Mouse (Mus musculus) limb, embryonic 11.5 days (tissue): ENCODE results near the gene Asic2. TPM values are rescaled to one million over a fixed set of nuclear protein-coding genes. Genes with fewer than 3 reads are reported as not detected.

Source experiments
- ATAC-seq: fragments of 200-750 bp; cut with Nextera tagmentation; 2 replicates; pipeline ENCODE4 v1.8.0; 2017; ENCODE audit warnings: low read depth; ENCODE audit not compliant: insufficient number of reproducible peaks, low FRiP score, low TSS enrichment
- DNase-seq: peaks from one replicate; pipeline ENCODE4 v3.0.0-alpha.2; 2015; ENCODE audit warnings: low spot score
- H3K27ac ChIP-seq: fragments of 300-500 bp; sonication (generic); replicated peaks from 2 replicates; pipeline ENCODE4 v1.5.1; 2014; ENCODE audit warnings: low read depth, mild to moderate bottlenecking, low read length
- H3K27me3 ChIP-seq: fragments of 300-500 bp; sonication (generic); 2 replicates; pipeline ENCODE4 v1.6.1; 2014; ENCODE audit warnings: mild to moderate bottlenecking, low read length, mixed read lengths; ENCODE audit not compliant: control insufficient read depth, insufficient read depth
- H3K36me3 ChIP-seq: fragments of 300-500 bp; sonication (generic); 2 replicates; pipeline ENCODE4 v1.6.1; 2014; ENCODE audit warnings: mild to moderate bottlenecking, low read length, moderate library complexity, mixed read lengths; ENCODE audit not compliant: control insufficient read depth, insufficient read depth
- H3K4me1 ChIP-seq: fragments of 300-500 bp; sonication (generic); 2 replicates; pipeline ENCODE4 v1.6.1; 2014; ENCODE audit warnings: low read length, mixed read lengths; ENCODE audit not compliant: control insufficient read depth, insufficient read depth
- H3K4me2 ChIP-seq: fragments of 300-500 bp; sonication (generic); 2 replicates; pipeline ENCODE4 v1.6.1; 2014; ENCODE audit warnings: low read depth, mild to moderate bottlenecking, moderate library complexity; ENCODE audit not compliant: severe bottlenecking
- H3K4me3 ChIP-seq: fragments of 300-500 bp; sonication (generic); 2 replicates; pipeline ENCODE4 v1.5.1; 2014; ENCODE audit warnings: low read depth, low read length
- H3K9ac ChIP-seq: fragments of 300-500 bp; sonication (generic); 2 replicates; pipeline ENCODE4 v1.6.1; 2014; ENCODE audit warnings: mild to moderate bottlenecking, low read length
- H3K9me3 ChIP-seq: fragments of 300-500 bp; sonication (generic); 2 replicates; pipeline ENCODE4 v1.6.1; 2016; ENCODE audit warnings: low read length; ENCODE audit not compliant: control insufficient read depth
- WGBS: fragments of 180-500 bp; shearing (Covaris S2); extraction: QIAGEN DNeasy Blood & Tissue Kit; methylation state at CpG from one replicate; pipeline ENCODE4 v1.1.7; 2014; 5-methylcytosine and 5-hydroxymethylcytosine counted together
- polyA plus RNA-seq: library from polyadenylated mRNA; unstranded; fragments of >200 nt; fragmentation: Nextera tagmentation; extraction: Ambion mirVana; gene quantifications from 2 replicates; pipeline ENCODE4 v1.2.1, GENCODE M21; 2014

Asic2 gene
- polyA plus RNA-seq, 1 experiment from 2014 or later, result 0.27 TPM

DNA sequence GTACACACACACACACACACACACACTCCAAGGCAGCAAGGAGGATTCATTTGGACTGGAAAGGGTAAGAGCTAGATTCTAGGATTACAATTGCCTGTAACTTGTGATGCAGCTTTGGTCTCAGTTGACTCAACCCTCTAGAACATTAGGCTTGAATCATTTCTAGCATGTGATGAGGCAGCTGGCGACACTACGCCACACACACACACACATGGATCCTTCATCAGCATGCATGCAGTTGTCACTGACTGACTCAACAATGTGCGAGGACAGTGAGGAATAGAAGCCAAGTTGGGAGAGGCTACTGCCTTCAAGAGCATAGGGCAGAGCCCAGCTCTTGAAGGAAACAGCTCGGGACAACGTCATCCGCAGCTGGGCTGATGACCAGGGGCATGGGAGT, 843.9 kb downstream of the Asic2 start:
- Histone ChIP-seq H3K27me3 (no peaks in the 10 kb centered on the region), H3K4me1 (no peaks in the 10 kb centered on the region), H3K4me3 (no peak overlapping the region), H3K27ac (no peak overlapping the region), H3K9ac (no peak overlapping the region), H3K9me3 (no peaks in the 10 kb centered on the region), H3K36me3 (no peaks in the 10 kb centered on the region), H3K4me2 (no peak overlapping the region)
- DNase-seq (no peak), ATAC-seq (no peak)
- WGBS, result 91% methylated on average over 6 of the region's 6 CpGs

GRCm38 (mm10) chr11:81120024-81120576, 848.2 kb downstream of the Asic2 start:
- DNase-seq (no peak), ATAC-seq (no peak)
- Histone ChIP-seq H3K27me3 (no peaks in the 10 kb centered on the region), H3K4me3 (no peak overlapping the region), H3K4me1 (no peaks in the 10 kb centered on the region), H3K9ac (no peak overlapping the region), H3K36me3 (no peaks in the 10 kb centered on the region), H3K27ac (no peak overlapping the region), H3K9me3 (no peaks in the 10 kb centered on the region), H3K4me2 (no peak overlapping the region)
- 57% methylated on average over 8 of the region's 8 CpGs for WGBS

- H3K27me3 ChIP-seq, result no peaks in the 10 kb centered on the region
- no peak overlapping the region for H3K9ac ChIP-seq
- 43% methylated on average over 7 of the region's 7 CpGs for WGBS
- no peaks in the 10 kb centered on the region for H3K9me3 ChIP-seq
- no peaks in the 10 kb centered on the region for H3K4me1 ChIP-seq
- ATAC-seq (no peak), DNase-seq (no peak)
- no peak overlapping the region for H3K4me2 ChIP-seq
- no peak overlapping the region for H3K27ac ChIP-seq
- H3K36me3 ChIP-seq, result no peaks in the 10 kb centered on the region
- no peak overlapping the region for H3K4me3 ChIP-seq
Measured at GRCm38 (mm10) chr11:81118055-81118454, 850.2 kb downstream of the Asic2 start.

GRCm38 (mm10) chr11:81115666-81116065, 852.6 kb downstream of the Asic2 start:
- DNase-seq (peak; percentile 92), ATAC-seq (no peak)
- Histone ChIP-seq H3K4me2 (no peak overlapping the region), H3K4me1 (no peaks in the 10 kb centered on the region), H3K9ac (no peak overlapping the region), H3K4me3 (no peak overlapping the region), H3K9me3 (no peaks in the 10 kb centered on the region), H3K27ac (no peak overlapping the region), H3K36me3 (no peaks in the 10 kb centered on the region), H3K27me3 (no peaks in the 10 kb centered on the region)
- 37% methylated on average over 9 of the region's 9 CpGs for WGBS

DNA sequence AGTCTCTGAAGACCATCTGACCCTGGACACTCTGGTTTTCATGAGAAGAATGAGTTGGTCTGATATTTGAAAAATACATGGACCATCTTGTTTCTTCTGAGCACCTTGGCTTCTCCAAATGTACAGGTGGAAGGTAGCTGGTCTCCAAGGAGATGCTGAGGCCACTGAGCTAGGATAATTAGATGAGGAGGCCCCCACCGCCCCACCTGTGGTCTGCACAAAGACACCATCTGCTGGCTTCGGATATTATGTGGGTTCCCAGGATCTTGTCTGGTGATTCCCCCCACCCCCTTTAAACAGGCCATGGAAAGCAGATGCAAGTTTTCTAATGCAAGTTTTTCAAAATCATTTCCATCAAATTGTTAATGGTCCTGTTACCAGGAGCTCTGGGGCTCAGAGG, 856.6 kb downstream of the Asic2 start:
- Histone ChIP-seq H3K4me1 (no peaks in the 10 kb centered on the region), H3K27ac (no peak overlapping the region), H3K27me3 (no peaks in the 10 kb centered on the region), H3K4me2 (no peak overlapping the region), H3K9ac (no peak overlapping the region), H3K4me3 (no peak overlapping the region), H3K36me3 (no peaks in the 10 kb centered on the region), H3K9me3 (no peaks in the 10 kb centered on the region)
- ATAC-seq (no peak), DNase-seq (no peak)
- 93% methylated on average over 2 of the region's 2 CpGs for WGBS

- H3K9me3 ChIP-seq, result no peaks in the 10 kb centered on the region
- no peak overlapping the region for H3K4me3 ChIP-seq
- no peaks in the 10 kb centered on the region for H3K27me3 ChIP-seq
- no peak overlapping the region for H3K4me2 ChIP-seq
- H3K4me1 ChIP-seq, result no peaks in the 10 kb centered on the region
- DNase-seq (no peak), ATAC-seq (no peak)
- no peaks in the 10 kb centered on the region for H3K36me3 ChIP-seq
- no peak overlapping the region for H3K9ac ChIP-seq
- H3K27ac ChIP-seq, result no peak overlapping the region
- 73% methylated on average over 6 of the region's 6 CpGs for WGBS
Measured at GRCm38 (mm10) chr11:81110049-81110448, 858.2 kb downstream of the Asic2 start.

GRCm38 (mm10) chr11:81106949-81107348, 861.3 kb downstream of the Asic2 start:
- ATAC-seq, result no peak
- Histone ChIP-seq H3K4me2 (no peak overlapping the region), H3K27ac (no peak overlapping the region), H3K36me3 (no peaks in the 10 kb centered on the region), H3K4me1 (no peaks in the 10 kb centered on the region), H3K4me3 (no peak overlapping the region), H3K9me3 (no peaks in the 10 kb centered on the region), H3K27me3 (no peaks in the 10 kb centered on the region), H3K9ac (no peak overlapping the region)
- 96% methylated on average over 1 of the region's 1 CpGs for WGBS
- DNase-seq, result no peak

DNA sequence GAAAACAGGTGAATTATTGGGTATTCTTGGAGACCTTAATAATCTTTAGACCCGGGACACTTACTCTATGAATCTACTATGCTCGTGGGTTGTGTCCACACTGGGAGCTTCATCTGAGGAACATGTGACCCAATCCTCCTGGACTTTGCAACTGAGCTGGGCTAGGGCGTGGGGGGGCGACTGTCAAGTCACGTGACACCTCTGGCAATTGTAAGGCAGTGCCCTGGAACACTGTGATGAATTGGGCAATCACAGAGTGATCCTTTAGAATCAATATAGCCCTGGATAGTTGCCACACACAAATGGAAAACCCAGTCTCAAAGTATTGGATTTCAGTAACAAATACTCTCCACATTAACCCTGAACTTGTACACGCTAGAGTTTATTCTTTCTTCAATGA, 867.4 kb downstream of the Asic2 start:
- H3K9me3 ChIP-seq, result no peaks in the 10 kb centered on the region
- WGBS, result 79% methylated on average over 6 of the region's 6 CpGs
- DNase-seq, result no peak
- H3K27me3 ChIP-seq, result no peaks in the 10 kb centered on the region
- no peak overlapping the region for H3K4me2 ChIP-seq
- H3K36me3 ChIP-seq, result no peaks in the 10 kb centered on the region
- H3K9ac ChIP-seq, result no peak overlapping the region
- no peaks in the 10 kb centered on the region for H3K4me1 ChIP-seq
- no peak overlapping the region for H3K27ac ChIP-seq
- no peak overlapping the region for H3K4me3 ChIP-seq
- ATAC-seq, result no peak

DNA sequence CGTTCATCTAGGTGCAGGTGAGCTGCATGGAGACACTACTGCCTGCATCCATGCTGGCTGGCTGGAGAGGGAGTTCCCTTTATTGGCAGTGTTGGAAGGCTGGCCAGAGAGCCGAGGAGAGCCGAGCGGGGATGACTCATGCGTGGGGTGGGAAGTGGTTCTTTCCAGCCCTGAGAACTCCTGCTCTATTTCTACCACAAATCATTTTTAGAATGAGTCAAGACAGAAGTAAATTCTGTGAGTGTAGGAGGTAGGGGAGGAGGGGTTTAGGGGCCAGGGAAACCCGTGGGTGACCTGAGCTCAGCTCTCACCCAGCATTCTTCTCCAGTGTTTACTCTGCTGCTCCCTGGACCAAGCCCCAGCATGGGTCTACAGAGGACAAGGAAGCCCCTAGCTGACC, 872.2 kb downstream of the Asic2 start:
- DNase-seq (no peak), ATAC-seq (no peak)
- WGBS, result 46% methylated on average over 6 of the region's 6 CpGs
- no peak overlapping the region for H3K4me2 ChIP-seq
- H3K9ac ChIP-seq, result no peak overlapping the region
- H3K4me3 ChIP-seq, result no peak overlapping the region
- H3K9me3 ChIP-seq, result no peaks in the 10 kb centered on the region
- no peaks in the 10 kb centered on the region for H3K27me3 ChIP-seq
- 0 out of 2 replicates have a peak, but pooled peaks cover 2% of the 10 kb centered on the region for H3K4me1 ChIP-seq
- no peaks in the 10 kb centered on the region for H3K36me3 ChIP-seq
- no peak overlapping the region for H3K27ac ChIP-seq
